Mouse (Mus musculus): Measurements from ENCODE around the gene Adra1d. TPM values are rescaled to one million over a fixed set of nuclear protein-coding genes. Genes with fewer than 3 reads are reported as not detected.

Adra1d gene
- polyA plus RNA-seq (2015; fragmentation: Nextera tagmentation; extraction: Ambion mirVana) = 1.4 and 2.7 TPM in 2 replicates

- Histone ChIP-seq H3K4me2 (replicated peaks) (peak within 1 kb of the TSS; percentile 83), H3K4me1 (peaks cover 31% of the 10 kb centered on the region), H3K27ac (replicated peaks) (no peak within 1 kb of the TSS), H3K9ac (peak within 1 kb of the TSS; percentile 35), H3K4me3 (replicated peaks) (peak within 1 kb of the TSS; percentile 53), H3K9me3 (replicated peaks) (no peaks in the 10 kb centered on the region), H3K27me3 (peaks cover 68% of the 10 kb centered on the region), H3K36me3 (no peaks in the 10 kb centered on the region)
- under 1% methylated on average over 74 of the region's 82 CpGs for WGBS
- ATAC-seq (ENCODE audit: insufficient number of reproducible peaks, low FRiP score, low TSS enrichment, low read depth) = peak; percentile 63
Observed at GRCm38 (mm10) chr2:131561891-131562585, at the start of gene Adra1d. Gene Adra1d (minus strand): TSS chr2:131562283.

GRCm38 (mm10) chr2:131601881-131602280 lies 39.8 kb upstream of the Adra1d start:
- ATAC-seq (ENCODE audit: insufficient number of reproducible peaks, low FRiP score, low TSS enrichment, low read depth) = no peak
- WGBS = 33% methylated on average over 2 of the region's 2 CpGs
- no peak overlapping the region for H3K4me2 ChIP-seq (replicated peaks)

GRCm38 (mm10) chr2:131594871-131595270 lies 32.8 kb upstream of the Adra1d start:
- 71% methylated on average over 6 of the region's 6 CpGs for WGBS
- no peaks in the 10 kb centered on the region for H3K4me1 ChIP-seq
- no peak overlapping the region for H3K4me2 ChIP-seq (replicated peaks)

More at GRCm38 (mm10) chr2:131601881-131602280, 39.8 kb upstream of the Adra1d start:
- Histone ChIP-seq H3K27me3 (no peaks in the 10 kb centered on the region), H3K9ac (no peak overlapping the region), H3K4me1 (no peaks in the 10 kb centered on the region), H3K4me3 (replicated peaks) (no peak overlapping the region), H3K9me3 (replicated peaks) (no peaks in the 10 kb centered on the region), H3K36me3 (no peaks in the 10 kb centered on the region), H3K27ac (replicated peaks) (no peak overlapping the region)

DNA sequence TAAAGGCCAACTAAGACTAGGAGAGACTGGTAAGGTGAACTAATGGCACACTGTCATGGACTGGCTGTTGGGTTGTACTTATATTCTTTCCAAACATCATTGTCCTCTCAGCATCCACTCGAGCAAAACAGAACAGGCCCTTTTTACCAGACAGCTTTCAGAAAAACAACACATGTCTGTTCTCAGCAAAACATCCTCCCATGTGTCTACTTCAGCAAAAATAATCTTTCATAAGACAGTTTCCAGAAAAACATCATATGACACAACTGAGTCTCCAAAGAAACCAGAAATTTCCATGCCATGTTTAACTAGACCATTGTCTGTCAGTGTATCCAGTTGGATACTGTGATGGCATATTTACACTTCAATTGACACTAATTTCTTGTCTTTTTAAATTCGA lies 25.4 kb upstream of the Adra1d start:
- no peak overlapping the region for H3K9ac ChIP-seq
- ATAC-seq (ENCODE audit: insufficient number of reproducible peaks, low FRiP score, low TSS enrichment, low read depth) = no peak
- H3K27me3 ChIP-seq = no peaks in the 10 kb centered on the region
- H3K36me3 ChIP-seq = no peaks in the 10 kb centered on the region
- no peaks in the 10 kb centered on the region for H3K4me1 ChIP-seq
- H3K27ac ChIP-seq (replicated peaks) = no peak overlapping the region
- H3K9me3 ChIP-seq (replicated peaks) = no peaks in the 10 kb centered on the region
- H3K4me3 ChIP-seq (replicated peaks) = no peak overlapping the region
- WGBS = 70% methylated on average over 2 of the region's 2 CpGs
- no peak overlapping the region for H3K4me2 ChIP-seq (replicated peaks)

More at GRCm38 (mm10) chr2:131594871-131595270, 32.8 kb upstream of the Adra1d start:
- no peaks in the 10 kb centered on the region for H3K36me3 ChIP-seq
- H3K4me3 ChIP-seq (replicated peaks) = no peak overlapping the region
- no peak overlapping the region for H3K27ac ChIP-seq (replicated peaks)
- H3K9me3 ChIP-seq (replicated peaks) = no peaks in the 10 kb centered on the region
- H3K9ac ChIP-seq = no peak overlapping the region
- no peak for ATAC-seq (ENCODE audit: insufficient number of reproducible peaks, low FRiP score, low TSS enrichment, low read depth)
- no peaks in the 10 kb centered on the region for H3K27me3 ChIP-seq

GRCm38 (mm10) chr2:131581506-131581905 lies 19.4 kb upstream of the Adra1d start:
- 75% methylated on average over 2 of the region's 2 CpGs for WGBS
- no peak overlapping the region for H3K9ac ChIP-seq

DNA sequence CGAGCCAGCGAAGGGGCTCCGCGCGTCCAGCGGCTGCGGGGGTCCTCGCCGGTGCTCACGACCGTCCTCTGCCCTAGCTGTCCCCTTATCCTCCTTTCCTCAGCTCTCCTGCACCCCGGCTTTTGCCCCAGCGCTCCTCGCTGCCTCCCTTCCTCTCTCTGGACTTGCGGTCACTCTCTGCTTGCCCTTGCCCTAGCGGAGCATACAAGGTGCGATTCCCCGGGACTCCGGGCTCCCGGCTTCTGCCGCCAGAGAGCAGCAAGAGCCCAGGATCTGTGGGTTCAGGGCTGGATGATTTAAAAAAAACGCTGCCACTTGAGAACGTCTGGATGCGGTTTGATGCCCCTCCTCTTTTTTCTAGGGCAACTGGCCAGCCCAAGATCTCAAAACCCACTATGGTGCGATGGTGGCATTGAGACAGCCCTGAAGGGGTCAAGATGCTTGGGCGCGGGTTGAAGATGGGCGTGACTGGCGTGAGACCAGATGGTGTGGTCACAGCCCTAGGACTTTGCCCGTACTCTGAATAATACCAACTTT lies 571 bp upstream of the Adra1d start:
- whole genome bisulfite sequencing = under 1% methylated on average over 23 of the region's 30 CpGs
- peaks cover 63% of the 10 kb centered on the region for H3K27me3 ChIP-seq
- H3K4me1 ChIP-seq = peaks cover 31% of the 10 kb centered on the region
- peak; percentile 54 for ATAC-seq (ENCODE audit: insufficient number of reproducible peaks, low FRiP score, low TSS enrichment, low read depth)
- H3K27ac ChIP-seq (replicated peaks) = no peak overlapping the region
- no peaks in the 10 kb centered on the region for H3K9me3 ChIP-seq (replicated peaks)
- peak overlapping the region; percentile 53 for H3K4me3 ChIP-seq (replicated peaks)
- peak overlapping the region; percentile 83 for H3K4me2 ChIP-seq (replicated peaks)
- no peaks in the 10 kb centered on the region for H3K36me3 ChIP-seq
- H3K9ac ChIP-seq = peak overlapping the region; percentile 35

More at GRCm38 (mm10) chr2:131581506-131581905, 19.4 kb upstream of the Adra1d start:
- ATAC-seq (ENCODE audit: insufficient number of reproducible peaks, low FRiP score, low TSS enrichment, low read depth) = no peak
- H3K27ac ChIP-seq (replicated peaks) = no peak overlapping the region
- H3K9me3 ChIP-seq (replicated peaks) = no peaks in the 10 kb centered on the region
- H3K4me3 ChIP-seq (replicated peaks) = no peak overlapping the region
- H3K4me1 ChIP-seq = no peaks in the 10 kb centered on the region
- H3K27me3 ChIP-seq = no peaks in the 10 kb centered on the region
- H3K4me2 ChIP-seq (replicated peaks) = no peak overlapping the region
- no peaks in the 10 kb centered on the region for H3K36me3 ChIP-seq

DNA sequence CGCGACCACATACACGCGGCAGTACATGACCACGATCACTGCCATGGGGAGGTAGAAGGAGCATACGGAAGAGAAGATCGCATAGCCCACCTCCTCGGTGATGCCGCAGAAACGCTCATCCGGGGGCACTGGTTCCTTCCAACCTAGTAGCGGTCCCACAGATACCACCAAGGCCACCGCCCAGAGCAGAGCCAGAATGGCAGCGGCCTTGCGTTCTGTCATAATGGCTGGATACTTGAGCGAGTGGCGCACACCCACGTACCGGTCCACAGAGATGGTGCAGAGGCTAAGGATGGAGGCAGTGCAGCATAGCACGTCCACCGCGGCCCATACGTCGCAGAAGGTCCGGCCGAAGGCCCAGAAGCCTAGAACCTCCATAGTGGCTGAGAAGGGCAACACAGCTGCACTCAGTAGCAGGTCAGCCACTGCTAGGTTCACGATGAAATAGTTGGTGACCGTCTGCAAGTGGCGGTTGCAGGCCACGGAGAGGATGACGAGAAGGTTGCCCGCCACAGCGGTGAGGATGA lies 676 bp downstream of the Adra1d start:
- no peak for ATAC-seq (ENCODE audit: insufficient number of reproducible peaks, low FRiP score, low TSS enrichment, low read depth)
- no peaks in the 10 kb centered on the region for H3K36me3 ChIP-seq
- peak overlapping the region; percentile 83 for H3K4me2 ChIP-seq (replicated peaks)
- peaks cover 74% of the 10 kb centered on the region for H3K27me3 ChIP-seq
- no peak overlapping the region for H3K27ac ChIP-seq (replicated peaks)
- 4% methylated on average over 33 of the region's 33 CpGs for WGBS
- H3K9me3 ChIP-seq (replicated peaks) = no peaks in the 10 kb centered on the region
- H3K4me3 ChIP-seq (replicated peaks) = peak overlapping the region; percentile 53
- H3K4me1 ChIP-seq = peaks cover 31% of the 10 kb centered on the region
- H3K9ac ChIP-seq = 0 out of 2 replicates have a peak overlapping the region, but pooled peaks have one; percentile 35

GRCm38 (mm10) chr2:131560205-131560919 lies 1.7 kb downstream of the Adra1d start:
- no peak overlapping the region for H3K27ac ChIP-seq (replicated peaks)
- peaks cover 82% of the 10 kb centered on the region for H3K27me3 ChIP-seq
- no peak overlapping the region; the same call in 1 of the 2 replicates for H3K4me2 ChIP-seq (replicated peaks)

DNA sequence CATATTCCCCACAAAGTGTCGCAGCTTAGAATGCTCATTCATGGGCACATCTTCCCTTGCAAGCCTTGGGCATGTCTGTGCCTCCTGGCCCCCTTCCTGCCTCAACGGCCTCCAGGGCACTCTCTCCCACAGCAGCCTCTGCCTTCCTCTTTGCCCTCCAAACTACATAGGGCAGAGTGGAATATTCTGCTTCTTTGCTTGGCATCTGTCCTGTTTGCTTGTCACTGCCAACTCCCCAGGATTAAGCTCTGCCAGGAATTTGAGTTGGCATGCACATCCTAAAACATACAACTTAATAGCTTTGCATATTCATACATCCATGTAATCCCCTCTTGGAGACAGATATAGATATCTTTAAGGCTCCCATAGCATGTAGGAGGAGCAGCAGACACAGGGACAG lies 4.2 kb downstream of the Adra1d start:
- H3K9me3 ChIP-seq (replicated peaks) = no peaks in the 10 kb centered on the region
- WGBS = 71% methylated on average over 2 of the region's 2 CpGs
- H3K4me2 ChIP-seq (replicated peaks) = no peak overlapping the region
- H3K27ac ChIP-seq (replicated peaks) = no peak overlapping the region
- peaks cover 87% of the 10 kb centered on the region for H3K27me3 ChIP-seq
- H3K4me3 ChIP-seq (replicated peaks) = no peak overlapping the region
- H3K36me3 ChIP-seq = no peaks in the 10 kb centered on the region
- peaks cover 27% of the 10 kb centered on the region for H3K4me1 ChIP-seq
- no peak overlapping the region for H3K9ac ChIP-seq
- no peak for ATAC-seq (ENCODE audit: insufficient number of reproducible peaks, low FRiP score, low TSS enrichment, low read depth)

More at GRCm38 (mm10) chr2:131560205-131560919, 1.7 kb downstream of the Adra1d start:
- Histone ChIP-seq H3K4me1 (peaks cover 31% of the 10 kb centered on the region), H3K4me3 (replicated peaks) (peak overlapping the region; percentile 53; the same call in 1 of the 2 replicates), H3K36me3 (no peaks in the 10 kb centered on the region), H3K9ac (no peak overlapping the region), H3K9me3 (replicated peaks) (no peaks in the 10 kb centered on the region)
- 54% methylated on average over 2 of the region's 2 CpGs for WGBS
- ATAC-seq (ENCODE audit: insufficient number of reproducible peaks, low FRiP score, low TSS enrichment, low read depth) = no peak

DNA sequence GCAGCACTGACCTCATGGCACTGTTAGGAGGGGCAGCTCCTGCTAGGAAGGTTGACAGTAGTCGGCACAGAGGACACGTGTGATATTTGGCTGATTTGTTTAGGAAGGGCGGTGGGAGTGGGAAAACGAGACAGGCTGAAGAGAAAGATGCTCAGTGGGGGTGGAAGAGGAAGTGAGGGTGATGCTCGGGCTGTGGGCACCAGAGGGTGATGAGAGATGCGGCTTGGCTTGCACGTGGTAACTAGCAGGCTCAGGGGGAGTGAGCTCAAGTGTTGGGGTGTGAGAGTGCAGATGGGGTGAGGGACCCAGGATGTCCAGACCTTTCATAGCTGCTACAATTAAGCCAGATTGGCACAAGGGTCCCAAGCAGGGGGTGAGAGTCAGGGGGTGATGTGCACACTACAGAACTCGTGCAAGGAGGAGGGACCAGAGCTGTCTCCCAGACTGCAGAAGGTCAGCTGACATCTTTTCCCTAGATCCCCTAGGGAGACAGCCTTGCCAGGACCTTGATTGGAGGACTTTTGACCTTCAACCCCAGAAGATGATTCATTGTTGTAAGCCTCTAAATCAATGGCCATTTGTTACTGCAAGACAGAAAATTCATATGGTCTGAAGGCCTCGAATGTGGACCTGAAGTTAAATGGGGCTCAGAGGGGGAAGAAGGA lies 9.2 kb downstream of the Adra1d start:
- Histone ChIP-seq H3K4me2 (replicated peaks) (no peak overlapping the region), H3K4me1 (peaks cover 2% of the 10 kb centered on the region; the same call in 1 of the 2 replicates), H3K4me3 (replicated peaks) (no peak overlapping the region), H3K9ac (no peak overlapping the region), H3K9me3 (replicated peaks) (no peaks in the 10 kb centered on the region), H3K27ac (replicated peaks) (no peak overlapping the region), H3K36me3 (no peaks in the 10 kb centered on the region), H3K27me3 (peaks cover 80% of the 10 kb centered on the region)
- WGBS = 24% methylated on average over 9 of the region's 9 CpGs
- ATAC-seq (ENCODE audit: insufficient number of reproducible peaks, low FRiP score, low TSS enrichment, low read depth) = no peak

All from embryonic facial prominence, embryonic 15.5 days (tissue).